Mouse (Mus musculus): Measurements from ENCODE around the gene Krtap4-1.
A peak's percentile ranks its signal among the peaks of the same experiment; 100 is the strongest.

Krtap4-1 gene

DNA sequence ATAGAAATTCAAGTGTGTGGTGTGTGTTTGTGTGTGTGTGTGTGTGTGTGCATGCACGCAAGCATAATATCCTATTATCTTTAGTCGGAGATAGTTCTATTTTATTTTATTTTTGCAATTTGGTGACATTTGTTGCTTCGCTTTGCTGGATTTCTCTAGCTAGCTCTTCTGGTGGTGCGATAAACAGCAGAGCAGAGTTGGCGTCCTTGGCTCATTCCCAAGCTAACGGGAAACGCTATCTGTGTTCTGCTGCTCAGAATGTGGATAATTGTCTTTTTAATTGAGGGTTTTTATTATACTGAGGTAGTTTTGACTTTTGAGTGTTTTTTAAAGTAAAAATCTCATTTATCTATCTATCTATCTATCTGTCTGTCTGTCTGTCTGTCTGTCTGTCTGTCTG, 42.9 kb downstream of the Krtap4-1 start:
- DNase-seq (ENCODE audit: low spot score), result peak; percentile 30

DNA sequence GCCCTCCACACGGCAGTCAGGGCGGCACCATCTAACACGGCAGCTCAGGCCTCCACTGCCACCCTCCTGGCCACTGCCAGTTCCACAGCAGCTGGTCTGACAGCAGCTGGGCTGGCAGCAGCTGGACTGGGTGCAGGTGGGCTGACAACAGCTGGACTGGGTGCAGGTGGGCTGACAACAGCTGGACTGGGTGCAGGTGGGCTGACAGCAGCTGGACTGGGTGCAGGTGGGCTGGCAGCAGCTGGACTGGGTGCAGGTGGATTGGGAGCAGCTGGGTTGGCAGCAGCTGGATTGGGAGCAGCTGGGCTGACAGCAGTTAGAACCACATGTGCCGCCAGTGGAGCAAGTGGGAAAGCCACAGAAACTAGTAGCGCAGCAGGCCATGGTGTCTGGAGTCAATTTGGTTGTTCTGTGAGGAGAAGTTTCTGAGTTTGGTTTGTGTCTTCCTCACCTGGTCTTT, 44.8 kb downstream of the Krtap4-1 start, which contains the start of gene Krtap1-4:
TSS of gene Krtap1-4 (minus strand) at position 410 of the 460 bp plus-strand sequence.
- DNase-seq (ENCODE audit: low spot score), result no peak

DNA sequence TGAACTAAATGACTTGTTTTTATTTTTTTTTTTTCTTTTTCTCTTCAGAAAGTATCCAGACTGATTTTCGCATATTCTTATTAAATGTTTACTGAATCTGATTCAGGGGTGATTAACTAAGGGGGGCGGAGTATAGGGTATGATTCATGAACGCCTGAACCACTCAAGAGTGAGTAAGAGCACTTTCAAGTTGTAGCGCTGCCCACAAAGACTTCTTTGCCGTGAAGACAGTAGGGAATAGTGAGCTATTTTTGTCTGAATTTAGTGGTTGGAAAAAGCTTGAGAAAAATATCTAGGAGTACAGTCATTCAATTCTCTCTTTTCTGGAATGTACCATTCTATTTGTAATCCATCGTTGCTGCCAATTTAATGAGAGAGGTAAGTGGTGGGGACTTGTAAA, 46.5 kb downstream of the Krtap4-1 start:
- DNase-seq (ENCODE audit: low spot score), result no peak

DNA sequence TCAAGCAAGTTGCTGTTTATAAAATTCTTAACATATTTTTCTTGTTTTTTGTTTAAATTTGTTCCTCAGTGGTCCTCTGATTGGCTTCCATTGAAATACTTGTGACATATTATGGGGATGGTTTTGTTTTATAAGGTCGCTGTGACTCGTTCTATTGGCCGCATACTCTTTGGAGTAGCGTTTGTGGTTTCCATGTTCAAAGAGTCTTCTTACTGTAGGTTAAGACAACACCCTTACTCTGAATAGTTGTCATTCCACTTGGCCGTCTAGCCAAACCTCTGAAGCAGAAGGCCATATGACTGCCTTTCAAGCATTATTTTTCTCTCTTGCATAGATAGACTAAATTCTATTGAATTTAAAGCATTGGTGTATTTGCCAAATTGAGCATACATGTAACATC, 47.0 kb downstream of the Krtap4-1 start:
- no peak for DNase-seq (ENCODE audit: low spot score)

DNA sequence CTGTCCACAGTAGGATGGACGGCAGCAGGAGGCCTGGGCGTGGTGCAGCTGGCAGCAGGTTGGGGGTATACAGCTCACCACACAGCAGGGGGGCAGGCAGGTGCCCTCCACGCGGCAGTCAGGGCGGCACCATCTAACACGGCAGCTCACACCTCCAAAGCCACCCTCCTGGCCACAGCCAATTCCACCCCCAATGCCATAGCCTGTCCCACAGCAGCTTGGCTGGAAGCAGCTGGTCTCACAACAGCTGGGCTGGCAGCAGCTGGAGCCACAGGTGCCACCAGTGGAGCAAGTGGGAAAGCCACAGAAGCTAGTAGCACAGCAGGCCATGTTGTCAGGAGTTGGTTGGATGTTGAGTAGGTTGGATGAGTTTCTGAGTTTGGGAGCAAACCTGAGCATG, 47.4 kb downstream of the Krtap4-1 start, which contains the start of gene Krtap1-5:
TSS of gene Krtap1-5 (minus strand) at position 381 of the 400 bp plus-strand sequence.
- no peak for DNase-seq (ENCODE audit: low spot score)
